Mouse (Mus musculus): Measurements from ENCODE around the gene Socs1. TPM values are rescaled to one million over a fixed set of nuclear protein-coding genes. Genes with fewer than 3 reads are reported as not detected.
A peak's percentile ranks its signal among the peaks of the same experiment; 100 is the strongest.

Socs1 gene
- polyA plus RNA-seq, 2 experiments: 13.8 to 16.6 TPM

GRCm38 (mm10) chr16:10769661-10770060 is 15.7 kb downstream of the Socs1 start:
- H3K4me1 ChIP-seq (ENCODE audit: control insufficient read depth, insufficient read depth, low read length): no peaks in the 10 kb centered on the region; the same call in 1 of the 2 replicates
- 50% methylated on average over 2 of the region's 2 CpGs for WGBS
- H3K4me2 ChIP-seq (replicated peaks; ENCODE audit: low read depth, low read length, severe bottlenecking): no peak overlapping the region
- H3K4me3 ChIP-seq (replicated peaks; ENCODE audit: low read length): no peak overlapping the region
- no peak for ATAC-seq (ENCODE audit: low FRiP score, low read depth)
- H3K27ac ChIP-seq (replicated peaks; ENCODE audit: low read depth, low read length): no peak overlapping the region
- no peak overlapping the region for H3K9ac ChIP-seq (ENCODE audit: low read depth, low read length, severe bottlenecking)
- DNase-seq (ENCODE audit: low spot score): no peak
- H3K9me3 ChIP-seq (ENCODE audit: control insufficient read depth, low read length): no peaks in the 10 kb centered on the region
- H3K27me3 ChIP-seq (ENCODE audit: control insufficient read depth, insufficient read depth, low read length): no peaks in the 10 kb centered on the region
- H3K36me3 ChIP-seq (ENCODE audit: control insufficient read depth, insufficient read depth, low read length): no peaks in the 10 kb centered on the region
- no peak for TF ChIP-seq POLR2A (IDR thresholded peaks at IDR 0.05; ENCODE audit: borderline replicate concordance, extremely low read depth, insufficient read depth, insufficient read length)

GRCm38 (mm10) chr16:10768821-10769220 is 16.5 kb downstream of the Socs1 start:
- Histone ChIP-seq H3K9me3 (ENCODE audit: control insufficient read depth, low read length) (no peaks in the 10 kb centered on the region), H3K4me1 (ENCODE audit: control insufficient read depth, insufficient read depth, low read length) (no peaks in the 10 kb centered on the region; the same call in 1 of the 2 replicates), H3K4me3 (replicated peaks; ENCODE audit: low read length) (no peak overlapping the region), H3K27ac (replicated peaks; ENCODE audit: low read depth, low read length) (no peak overlapping the region), H3K27me3 (ENCODE audit: control insufficient read depth, insufficient read depth, low read length) (no peaks in the 10 kb centered on the region), H3K9ac (ENCODE audit: low read depth, low read length, severe bottlenecking) (no peak overlapping the region), H3K36me3 (ENCODE audit: control insufficient read depth, insufficient read depth, low read length) (no peaks in the 10 kb centered on the region), H3K4me2 (replicated peaks; ENCODE audit: low read depth, low read length, severe bottlenecking) (no peak overlapping the region)
- 36% methylated on average over 9 of the region's 9 CpGs for WGBS
- TF ChIP-seq POLR2A (IDR thresholded peaks at IDR 0.05; ENCODE audit: borderline replicate concordance, extremely low read depth, insufficient read depth, insufficient read length): no peak
- no peak for DNase-seq (ENCODE audit: low spot score)
- no peak for ATAC-seq (ENCODE audit: low FRiP score, low read depth)

- Histone ChIP-seq H3K4me2 (replicated peaks; ENCODE audit: low read depth, low read length, severe bottlenecking) (no peak overlapping the region), H3K9me3 (ENCODE audit: control insufficient read depth, low read length) (no peaks in the 10 kb centered on the region), H3K27me3 (ENCODE audit: control insufficient read depth, insufficient read depth, low read length) (no peaks in the 10 kb centered on the region), H3K27ac (replicated peaks; ENCODE audit: low read depth, low read length) (no peak overlapping the region), H3K9ac (ENCODE audit: low read depth, low read length, severe bottlenecking) (no peak overlapping the region), H3K4me3 (replicated peaks; ENCODE audit: low read length) (no peak overlapping the region), H3K4me1 (ENCODE audit: control insufficient read depth, insufficient read depth, low read length) (no peaks in the 10 kb centered on the region; the same call in 1 of the 2 replicates), H3K36me3 (ENCODE audit: control insufficient read depth, insufficient read depth, low read length) (no peaks in the 10 kb centered on the region)
- DNase-seq (ENCODE audit: low spot score): peak; percentile 74
- no peak for ATAC-seq (ENCODE audit: low FRiP score, low read depth)
- WGBS: 43% methylated on average over 4 of the region's 4 CpGs
- TF ChIP-seq POLR2A (IDR thresholded peaks at IDR 0.05; ENCODE audit: borderline replicate concordance, extremely low read depth, insufficient read depth, insufficient read length): no peak
These were observed 18.2 kb downstream of the Socs1 start for GRCm38 (mm10) chr16:10767158-10767557.

- H3K4me3 ChIP-seq (replicated peaks; ENCODE audit: low read length): no peak overlapping the region
- H3K4me2 ChIP-seq (replicated peaks; ENCODE audit: low read depth, low read length, severe bottlenecking): no peak overlapping the region
- WGBS: 62% methylated on average over 2 of the region's 2 CpGs
- H3K9me3 ChIP-seq (ENCODE audit: control insufficient read depth, low read length): no peaks in the 10 kb centered on the region
- H3K27ac ChIP-seq (replicated peaks; ENCODE audit: low read depth, low read length): no peak overlapping the region
- no peak for TF ChIP-seq POLR2A (IDR thresholded peaks at IDR 0.05; ENCODE audit: borderline replicate concordance, extremely low read depth, insufficient read depth, insufficient read length)
- DNase-seq (ENCODE audit: low spot score) (no peak), ATAC-seq (ENCODE audit: low FRiP score, low read depth) (no peak)
- H3K27me3 ChIP-seq (ENCODE audit: control insufficient read depth, insufficient read depth, low read length): no peaks in the 10 kb centered on the region
- H3K36me3 ChIP-seq (ENCODE audit: control insufficient read depth, insufficient read depth, low read length): no peaks in the 10 kb centered on the region
- H3K9ac ChIP-seq (ENCODE audit: low read depth, low read length, severe bottlenecking): no peak overlapping the region
- H3K4me1 ChIP-seq (ENCODE audit: control insufficient read depth, insufficient read depth, low read length): no peaks in the 10 kb centered on the region
These were observed 21.0 kb downstream of the Socs1 start for GRCm38 (mm10) chr16:10764323-10764722.

GRCm38 (mm10) chr16:10763540-10764264 is 21.6 kb downstream of the Socs1 start:
- Histone ChIP-seq H3K36me3 (ENCODE audit: control insufficient read depth, insufficient read depth, low read length) (no peaks in the 10 kb centered on the region), H3K9me3 (ENCODE audit: control insufficient read depth, low read length) (no peaks in the 10 kb centered on the region), H3K27ac (replicated peaks; ENCODE audit: low read depth, low read length) (no peak overlapping the region), H3K4me3 (replicated peaks; ENCODE audit: low read length) (no peak overlapping the region), H3K9ac (ENCODE audit: low read depth, low read length, severe bottlenecking) (no peak overlapping the region), H3K27me3 (ENCODE audit: control insufficient read depth, insufficient read depth, low read length) (no peaks in the 10 kb centered on the region), H3K4me1 (ENCODE audit: control insufficient read depth, insufficient read depth, low read length) (no peaks in the 10 kb centered on the region), H3K4me2 (replicated peaks; ENCODE audit: low read depth, low read length, severe bottlenecking) (no peak overlapping the region)
- DNase-seq (ENCODE audit: low spot score) (no peak), ATAC-seq (ENCODE audit: low FRiP score, low read depth) (no peak)
- WGBS: 47% methylated on average over 6 of the region's 6 CpGs
- TF ChIP-seq POLR2A (IDR thresholded peaks at IDR 0.05; ENCODE audit: borderline replicate concordance, extremely low read depth, insufficient read depth, insufficient read length): no peak
